In genomic region chr6:41075753-41076152, GRCm38 (mm10) we compare ENCODE assay signal across 24 mouse cellular contexts. TPM values are rescaled to one million over a fixed set of nuclear protein-coding genes. Genes with fewer than 3 reads are reported as not detected.
DNase-seq lines count a peak whose midpoint lies in the region; ATAC-seq and TF ChIP-seq lines count a peak whose summit lies in the region.
"Had no signal": no experiment of that assay in that cellular context is flagged by ENCODE, and none has a peak within 500 bp of the region (broad histone marks: within the 10 kb centered on the region; RNA-seq: fewer than 3 reads in every experiment).

No protein-coding gene starts in this region.

- no peaks in the 10 kb centered on the region for H3K36me3 ChIP-seq in hindbrain, embryonic 16.5 days (ENCODE audit: control insufficient read depth, insufficient read depth, low read length)
- no peaks in the 10 kb centered on the region for H3K36me3 ChIP-seq in hindbrain, embryonic 11.5 days (ENCODE audit: control insufficient read depth, insufficient read depth, low read length)
- no peaks in the 10 kb centered on the region for H3K36me3 ChIP-seq in C2C12 (ENCODE audit: control insufficient read depth, insufficient read depth)
- no peaks in the 10 kb centered on the region for H3K36me3 ChIP-seq in forebrain, embryonic 11.5 days (ENCODE audit: control insufficient read depth, insufficient read depth, low read length)
- H3K36me3 ChIP-seq in heart, adult 2 months (ENCODE audit: control insufficient read depth, insufficient read depth, low read length): no peaks in the 10 kb centered on the region
- H3K36me3 ChIP-seq: embryonic facial prominence, embryonic 13.5 days; forebrain, embryonic 10.5 days; forebrain, embryonic 15.5 days; G1E; heart, embryonic 13.5 days; hindbrain, embryonic 13.5 days; intestine, embryonic 15.5 days had no signal

- H3K27me3 ChIP-seq in hindbrain, embryonic 16.5 days (replicated peaks; ENCODE audit: control insufficient read depth, insufficient read depth, low read length): no peaks in the 10 kb centered on the region
- no peaks in the 10 kb centered on the region for H3K27me3 ChIP-seq in hindbrain, embryonic 11.5 days (ENCODE audit: control insufficient read depth, insufficient read depth, low read length)
- H3K27me3 ChIP-seq in C2C12 (ENCODE audit: control insufficient read depth, insufficient read depth, insufficient read length): no peaks in the 10 kb centered on the region
- no peaks in the 10 kb centered on the region for H3K27me3 ChIP-seq in forebrain, embryonic 11.5 days (ENCODE audit: control insufficient read depth, insufficient read depth, low read length)
- no peaks in the 10 kb centered on the region for H3K27me3 ChIP-seq in heart, adult 2 months (ENCODE audit: control insufficient read depth, insufficient read depth, low read length)
- H3K27me3 ChIP-seq: embryonic facial prominence, embryonic 13.5 days; forebrain, embryonic 15.5 days; heart, embryonic 13.5 days; hindbrain, embryonic 13.5 days; intestine, embryonic 15.5 days had no signal

- no peak overlapping the region for H3K9ac ChIP-seq in hindbrain, embryonic 16.5 days (ENCODE audit: low read depth, low read length)
- no peak overlapping the region for H3K9ac ChIP-seq in hindbrain, embryonic 11.5 days (ENCODE audit: low read depth, low read length)
- no peak overlapping the region for H3K9ac ChIP-seq in forebrain, embryonic 11.5 days (ENCODE audit: low read length)
- H3K9ac ChIP-seq in heart, adult 2 months (ENCODE audit: low read depth, low read length): no peak overlapping the region
- H3K9ac ChIP-seq: embryonic facial prominence, embryonic 13.5 days; forebrain, embryonic 15.5 days; heart, embryonic 13.5 days; hindbrain, embryonic 13.5 days; intestine, embryonic 15.5 days had no signal

- TF ChIP-seq EP300 in heart, adult 2 months (IDR thresholded peaks at IDR 0.05; ENCODE audit: insufficient read depth, low read depth, low read length): no peak

- intact Hi-C loops in heart, adult 2 months (cut with DNase I): no loop called here

- no peak for TF ChIP-seq CTCF in C2C12 (IDR thresholded peaks at IDR 0.05; ENCODE audit: control insufficient read depth, insufficient read depth, insufficient read length)
- TF ChIP-seq CTCF in heart, adult 2 months (IDR thresholded peaks at IDR 0.05): no peak

- H3K4me2 ChIP-seq in hindbrain, embryonic 16.5 days (ENCODE audit: low read length): no peak overlapping the region
- no peak overlapping the region for H3K4me2 ChIP-seq in hindbrain, embryonic 11.5 days (replicated peaks; ENCODE audit: low read depth, low read length)
- H3K4me2 ChIP-seq in forebrain, embryonic 11.5 days (ENCODE audit: low read depth, low read length, severe bottlenecking): no peak overlapping the region
- H3K4me2 ChIP-seq: embryonic facial prominence, embryonic 13.5 days; forebrain, embryonic 15.5 days; heart, embryonic 13.5 days; hindbrain, embryonic 13.5 days; intestine, embryonic 15.5 days had no signal

- no peaks in the 10 kb centered on the region for H3K79me3 ChIP-seq in C2C12 (ENCODE audit: low read depth)

- 0 out of 2 replicates have a peak, but pooled peaks have one; percentile 34 for ATAC-seq in hindbrain, embryonic 16.5 days
- no peak for ATAC-seq in hindbrain, embryonic 11.5 days (ENCODE audit: low FRiP score)
- ATAC-seq in common myeloid progenitor, adult 5-6 weeks (replicated peaks; ENCODE audit: low read depth, poor library complexity, severe bottlenecking): 0 out of 2 replicates have a peak, but pooled peaks have one; percentile 29
- 0 out of 2 replicates have a peak, but pooled peaks have one; percentile 39 for ATAC-seq in megakaryocyte progenitor cell, adult 5-6 weeks (replicated peaks; ENCODE audit: poor library complexity)
- no peak for ATAC-seq in forebrain, embryonic 11.5 days (replicated peaks; ENCODE audit: low FRiP score)
- ATAC-seq: forebrain, embryonic 15.5 days; intestine, embryonic 15.5 days had no signal

- 56% methylated on average over 2 of the region's 2 CpGs for WGBS in hindbrain, embryonic 16.5 days
- 85% methylated on average over 2 of the region's 2 CpGs for WGBS in hindbrain, embryonic 11.5 days
- WGBS in forebrain, embryonic 11.5 days: 67% methylated on average over 2 of the region's 2 CpGs
- 54% methylated on average over 2 of the region's 2 CpGs for WGBS in heart, adult 2 months

- H3K9me3 ChIP-seq in hindbrain, embryonic 16.5 days (ENCODE audit: control insufficient read depth, low read length): no peaks in the 10 kb centered on the region
- H3K9me3 ChIP-seq in hindbrain, embryonic 11.5 days (ENCODE audit: control insufficient read depth, low read length): no peaks in the 10 kb centered on the region
- H3K9me3 ChIP-seq in forebrain, embryonic 11.5 days (ENCODE audit: control insufficient read depth, low read length): no peaks in the 10 kb centered on the region
- H3K9me3 ChIP-seq: embryonic facial prominence, embryonic 13.5 days; forebrain, embryonic 10.5 days; forebrain, embryonic 15.5 days; G1E; heart, embryonic 13.5 days; hindbrain, embryonic 13.5 days; intestine, embryonic 15.5 days had no signal

- no peak overlapping the region for H3ac ChIP-seq in C2C12 (ENCODE audit: control insufficient read depth, insufficient read length, low read depth)

- H3K27ac ChIP-seq in hindbrain, embryonic 16.5 days (ENCODE audit: low read depth, low read length): no peak overlapping the region
- H3K27ac ChIP-seq in hindbrain, embryonic 11.5 days (ENCODE audit: low read depth, low read length): no peak overlapping the region
- no peak overlapping the region for H3K27ac ChIP-seq in forebrain, embryonic 11.5 days (ENCODE audit: low read depth, low read length)
- H3K27ac ChIP-seq in heart, adult 2 months: no peak overlapping the region
- H3K27ac ChIP-seq: embryonic facial prominence, embryonic 13.5 days; forebrain, embryonic 10.5 days; forebrain, embryonic 15.5 days; heart, embryonic 13.5 days; hindbrain, embryonic 13.5 days; intestine, embryonic 15.5 days had no signal

- TF ChIP-seq POLR2A in heart, adult 2 months (IDR thresholded peaks at IDR 0.05; ENCODE audit: insufficient read depth, low read depth, low read length): no peak

- H3K4me1 ChIP-seq in hindbrain, embryonic 16.5 days (ENCODE audit: control insufficient read depth, insufficient read depth, low read depth, low read length): peaks cover 6% of the 10 kb centered on the region; the same call in 1 of the 2 replicates
- 0 out of 2 replicates have a peak, but pooled peaks cover 3% of the 10 kb centered on the region for H3K4me1 ChIP-seq in hindbrain, embryonic 11.5 days (replicated peaks; ENCODE audit: control insufficient read depth, insufficient read depth, low read length)
- H3K4me1 ChIP-seq in forebrain, embryonic 11.5 days (replicated peaks; ENCODE audit: control insufficient read depth, insufficient read depth, low read length): no peaks in the 10 kb centered on the region
- no peaks in the 10 kb centered on the region for H3K4me1 ChIP-seq in heart, adult 2 months (ENCODE audit: control insufficient read depth, insufficient read depth, low read length)
- H3K4me1 ChIP-seq: embryonic facial prominence, embryonic 13.5 days; forebrain, embryonic 15.5 days; heart, embryonic 13.5 days; intestine, embryonic 15.5 days had no signal

- no peak for DNase-seq in hindbrain, embryonic 11.5 days (ENCODE audit: low spot score)
- DNase-seq in right cerebral cortex, adult 2 months (ENCODE audit: low spot score in 2 of 2): no peak
- DNase-seq in forebrain, embryonic 11.5 days (ENCODE audit: low spot score): no peak
- DNase-seq in heart, adult 2 months: no peak
- DNase-seq: adrenal gland, postnatal 10 days; cerebellum, adult 11-12 months; cerebellum, adult 9-10 months; cerebellum, postnatal 25 days; gastrocnemius, postnatal 36 days; heart, postnatal 4 days had no signal

- H3K79me2 ChIP-seq in C2C12 (ENCODE audit: control insufficient read depth, insufficient read depth): no peaks in the 10 kb centered on the region
- H3K79me2 ChIP-seq in heart, adult 2 months (replicated peaks; ENCODE audit: control insufficient read depth, insufficient read depth, low read length): no peaks in the 10 kb centered on the region

- H3K4me3 ChIP-seq in hindbrain, embryonic 16.5 days (ENCODE audit: low read length): no peak overlapping the region
- no peak overlapping the region for H3K4me3 ChIP-seq in hindbrain, embryonic 11.5 days (ENCODE audit: low read depth, low read length)
- H3K4me3 ChIP-seq in C2C12 (ENCODE audit: insufficient read depth, poor library complexity, severe bottlenecking): no peak overlapping the region
- H3K4me3 ChIP-seq in forebrain, embryonic 11.5 days (ENCODE audit: low read depth, low read length): no peak overlapping the region
- no peak overlapping the region for H3K4me3 ChIP-seq in heart, adult 2 months
- H3K4me3 ChIP-seq: embryonic facial prominence, embryonic 13.5 days; forebrain, embryonic 10.5 days; forebrain, embryonic 15.5 days; heart, embryonic 13.5 days; hindbrain, embryonic 13.5 days; intestine, embryonic 15.5 days had no signal

TF ChIP-seq in C2C12, 6 proteins besides CTCF, POLR2A, EP300 and RAD21:
- TF ChIP-seq MYOD1 (IDR thresholded peaks at IDR 0.05; ENCODE audit: control insufficient read depth, insufficient read length, low read depth) (peak; percentile 47), CEBPB (IDR thresholded peaks at IDR 0.05; ENCODE audit: low read depth) (peak; percentile 68), FOSL1 (IDR thresholded peaks at IDR 0.05; ENCODE audit: insufficient read depth, low read length, poor library complexity, severe bottlenecking) (no peak), MAX (IDR thresholded peaks at IDR 0.05) (no peak), MYOG (IDR thresholded peaks at IDR 0.05; ENCODE audit: control insufficient read depth, extremely low read depth, insufficient read length) (no peak)

RNA-seq across cellular contexts. Expression of gene 2210010C04Rik, which starts 40.4 kb away (rescaled TPM):
- not detected in 2 replicates for polyA plus RNA-seq in hindbrain, embryonic 16.5 days (2015; fragmentation: Nextera tagmentation; extraction: Ambion mirVana)
- not detected in 2 replicates for polyA plus RNA-seq in hindbrain, embryonic 11.5 days (2014; fragmentation: Nextera tagmentation; extraction: Ambion mirVana)
- not detected for polyA plus RNA-seq in C2C12 (2012; fragmentation: generic; extraction: Trizol)
- total RNA-seq in common myeloid progenitor, adult 5-6 weeks (2017): not detected in 2 replicates
- not detected in 2 replicates for total RNA-seq in megakaryocyte progenitor cell, adult 5-6 weeks (2015)
- total RNA-seq in megakaryocyte progenitor cell, adult 5-6 weeks (2017): not detected in 2 replicates
- polyA plus RNA-seq in forebrain, embryonic 11.5 days (2014; fragmentation: Nextera tagmentation; extraction: Ambion mirVana): not detected in 2 replicates
- not detected for total RNA-seq in heart, adult 2 months (2021)
- 0.06 and 0.18 TPM in 2 replicates for polyA plus RNA-seq in heart, adult 2 months (2012; rRNA removed)
- total RNA-seq: adrenal gland, postnatal 10 days; G1E; gastrocnemius, adult 8-10 months; gastrocnemius, postnatal 36 days; heart, adult 8-10 months; heart, postnatal 4 days had no signal
- polyA plus RNA-seq: embryonic facial prominence, embryonic 13.5 days; forebrain, embryonic 10.5 days; forebrain, embryonic 15.5 days; G1E; heart, embryonic 13.5 days; heart, postnatal 0 days; hindbrain, embryonic 13.5 days had no signal

Comparison
In these comparisons a context has a peak if more than half of its experiments do, and no peak if none do; other contexts are left out.
1. ATAC-seq: peak in hindbrain, embryonic 16.5 days (single experiment), common myeloid progenitor, adult 5-6 weeks (single experiment) and megakaryocyte progenitor cell, adult 5-6 weeks (single experiment); none in hindbrain, embryonic 11.5 days (single experiment) and forebrain, embryonic 11.5 days (single experiment).